Comparison of ENCODE assay signal across 8 mouse cellular contexts in the genomic region with DNA sequence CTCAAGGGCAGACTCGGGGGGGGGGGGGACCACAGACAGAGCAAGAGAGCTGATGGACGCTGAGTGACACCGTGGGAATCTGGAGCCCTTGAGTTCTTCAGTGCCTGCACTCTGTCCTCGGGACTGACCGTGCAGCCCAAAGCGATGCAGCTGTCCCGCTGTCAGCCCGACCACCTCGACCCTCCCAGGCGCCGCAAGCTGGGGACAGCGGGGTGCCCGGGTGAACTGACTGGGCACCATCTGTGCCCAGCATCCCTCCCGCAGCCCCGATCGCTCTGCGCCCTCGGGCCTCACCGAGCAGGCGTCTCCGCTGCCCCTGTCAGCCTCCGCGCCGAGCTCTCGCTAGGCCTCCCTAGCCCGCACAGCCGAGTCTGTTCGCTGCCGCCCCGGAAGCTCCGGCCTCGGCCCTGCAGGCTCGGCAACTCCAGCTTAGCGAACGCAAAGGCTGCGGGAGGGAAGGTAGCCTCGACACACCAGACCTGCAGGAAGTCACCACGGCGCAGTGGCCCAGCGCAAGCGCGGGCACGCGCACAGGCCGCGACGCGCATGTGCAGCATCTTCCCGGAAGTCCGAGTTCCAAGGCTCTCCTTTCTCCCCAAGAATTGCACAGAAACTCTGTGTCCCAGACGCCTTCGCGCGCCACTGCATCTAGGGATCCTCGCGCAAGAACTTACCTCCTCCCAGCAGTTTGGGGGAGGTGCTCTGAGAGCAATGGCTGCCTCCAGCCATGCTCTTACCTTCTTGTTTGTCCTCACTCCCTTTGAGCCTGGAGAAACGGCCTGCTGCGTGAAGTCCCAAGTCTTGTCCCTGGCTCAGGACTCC. TPM values are rescaled to one million over a fixed set of nuclear protein-coding genes. Genes with fewer than 3 reads are reported as not detected.
DNase-seq lines count a peak whose midpoint lies in the region; ATAC-seq lines count a peak whose summit lies in the region.

Rbak (minus strand) TSS at position 521 of the 822 bp plus-strand sequence.
Spdye4b (plus strand) TSS at position 763 of the 822 bp plus-strand sequence.

- peak within 1 kb of the TSS; percentile 86 for H3K4me2 ChIP-seq in intestine, embryonic 14.5 days (ENCODE audit: low read length)

- peaks cover 8% of the 10 kb centered on the region for H3K9me3 ChIP-seq in intestine, embryonic 14.5 days (ENCODE audit: control insufficient read depth, low read length)

- peaks cover 6% of the 10 kb centered on the region; the same call in 1 of the 2 replicates for H3K4me1 ChIP-seq in intestine, embryonic 14.5 days (replicated peaks; ENCODE audit: control insufficient read depth, insufficient read depth, low read length)

- H3K27ac ChIP-seq in intestine, embryonic 14.5 days (ENCODE audit: low read depth), result peak within 1 kb of the TSS; percentile 80

- intact Hi-C loops in left cerebral cortex, postnatal 14 days (cut with DNase I), result loop anchor here (1.0 kb wide), 1 partner anchor 55 kb away; the partner anchor contains the start of gene Zfp12

- peak within 1 kb of the TSS; percentile 84 for H3K9ac ChIP-seq in intestine, embryonic 14.5 days (ENCODE audit: low read length)

- H3K27me3 ChIP-seq in intestine, embryonic 14.5 days (replicated peaks; ENCODE audit: control insufficient read depth, insufficient read depth, low read length), result no peaks in the 10 kb centered on the region

- ATAC-seq in intestine, embryonic 14.5 days (replicated peaks; ENCODE audit: low FRiP score, low TSS enrichment, low read depth), result peak; percentile 97

- peak within 1 kb of the TSS; percentile 83 for H3K4me3 ChIP-seq in intestine, embryonic 14.5 days (ENCODE audit: low read depth, low read length)

- peak; percentile 96 to 97 for DNase-seq in adrenal gland, adult (ENCODE audit: inconsistent age in 2 of 2, low spot score in 1 of 2)
- peak; percentile 98 for DNase-seq in embryo, embryonic 11 days
- peak; percentile 93 for DNase-seq in gastrocnemius, postnatal 25 days
- DNase-seq in intestine, embryonic 14.5 days (ENCODE audit: low spot score), result peak; percentile 91
- DNase-seq in left cerebral cortex, postnatal 14 days (ENCODE audit: low spot score in 2 of 2), result peak; percentile 95 to 97
- DNase-seq in mesoderm, embryonic 11.5 days (ENCODE audit: low read depth, low spot score), result peak; percentile 96
- peak; percentile 95 to 97 for DNase-seq in right cerebral cortex, postnatal 36 days (ENCODE audit: low spot score in 2 of 2)
- peak; percentile 93 for DNase-seq in yolk sac, embryonic 10.5 days (ENCODE audit: low spot score)

- WGBS in intestine, embryonic 14.5 days, result under 1% methylated on average over 54 of the region's 58 CpGs

- peaks cover 31% of the 10 kb centered on the region for H3K36me3 ChIP-seq in intestine, embryonic 14.5 days (ENCODE audit: control insufficient read depth, insufficient read depth, low read length)

RNA-seq across cellular contexts. Expression of gene Rbak, which starts in this region (rescaled TPM):
- total RNA-seq in gastrocnemius, postnatal 25 days (2021), result 1 to 10 TPM; 3.6 to 3.7 TPM
- polyA plus RNA-seq in intestine, embryonic 14.5 days (2014; fragmentation: Nextera tagmentation; extraction: Ambion mirVana), result 9.6 and 11.6 TPM in 2 replicates
- total RNA-seq in left cerebral cortex, postnatal 14 days (2021), result 10 to 100 TPM; 15.2 to 15.6 TPM

RNA-seq across cellular contexts. Expression of gene Spdye4b, which starts in this region (rescaled TPM):
- total RNA-seq in gastrocnemius, postnatal 25 days (2021), result not detected
- polyA plus RNA-seq in intestine, embryonic 14.5 days (2014; fragmentation: Nextera tagmentation; extraction: Ambion mirVana), result not detected in 2 replicates
- total RNA-seq in left cerebral cortex, postnatal 14 days (2021), result not detected

Comparison
In these comparisons a context has a peak if more than half of its experiments do, and no peak if none do; other contexts are left out.
1. Peak in every context shown above with its lines: DNase-seq, ATAC-seq, H3K4me3 ChIP-seq and H3K27ac ChIP-seq.